Mouse (Mus musculus) bone marrow, adult 2 months (tissue): ENCODE results near the gene Kcnj14. TPM values are rescaled to one million over a fixed set of nuclear protein-coding genes. Genes with fewer than 3 reads are reported as not detected.
A peak's percentile ranks its signal among the peaks of the same experiment; 100 is the strongest.

Source experiments
- H3K27ac ChIP-seq: fragments of 200-500 bp; 2 replicates; pipeline ENCODE4 v1.5.1; 2012; ENCODE audit warnings: low read depth, mild to moderate bottlenecking, control low read depth, inconsistent platforms, low read length; ENCODE audit not compliant: control insufficient read depth, poor library complexity, insufficient read depth
- H3K4me1 ChIP-seq: fragments of 200-500 bp; 2 replicates; pipeline ENCODE4 v1.6.1; 2011; ENCODE audit warnings: low read length; ENCODE audit not compliant: control insufficient read depth, insufficient read depth
- H3K4me3 ChIP-seq: fragments of 200-500 bp; replicated peaks from 2 replicates; pipeline ENCODE3; 2011; ENCODE audit warnings: mild to moderate bottlenecking, low read depth, low read length, control low read depth; ENCODE audit not compliant: control insufficient read depth
- CTCF ChIP-seq: fragments of 200-500 bp; IDR thresholded peaks from 2 replicates; pipeline ENCODE4 v1.5.1; 2011; ENCODE audit warnings: low read length, control low read depth; ENCODE audit not compliant: control insufficient read depth, insufficient read depth
- POLR2A ChIP-seq: fragments of 200-500 bp; IDR thresholded peaks from 2 replicates; pipeline ENCODE4 v1.6.1; 2011; ENCODE audit warnings: low read depth, mild to moderate bottlenecking, control low read depth, low read length, borderline replicate concordance; ENCODE audit not compliant: control insufficient read depth
- whole genome bisulfite sequencing: fragments of 180-500 bp; shearing (Covaris S2); methylation state at CpG from one replicate; pipeline ENCODE4 v1.1.7; 2018; 5-methylcytosine and 5-hydroxymethylcytosine counted together
- polyA plus RNA-seq: library from polyadenylated mRNA; stranded (reverse); fragments of >200 nt; gene quantifications from 2 replicates; pipeline ENCODE4 v1.2.4, GENCODE M21; 2011; ENCODE audit warnings: low replicate concordance; ENCODE audit not compliant: missing spikeins, insufficient read depth, insufficient read length

The Kcnj14 gene
- 2.6 TPM in 1 of 2 replicates, not detected in the other for polyA plus RNA-seq

GRCm38 (mm10) chr7:45824598-45824997, at the start of gene Kcnj14:
TSS of gene Kcnj14 (minus strand) at chr7:45824782.
- Histone ChIP-seq H3K27ac (no peak within 1 kb of the TSS), H3K4me1 (no peaks in the 10 kb centered on the region), H3K4me3 (no peak within 1 kb of the TSS)
- TF ChIP-seq CTCF = no peak
- TF ChIP-seq POLR2A = no peak
- 75% methylated on average over 7 of the region's 7 CpGs for WGBS

- 1% methylated on average over 28 of the region's 28 CpGs for WGBS
- peaks cover 2% of the 10 kb centered on the region; the same call in 1 of the 2 replicates for H3K4me1 ChIP-seq
- TF ChIP-seq POLR2A (no peak), CTCF (peak; percentile 1; the same call in 1 of the 2 replicates)
- peak overlapping the region; percentile 91 for H3K4me3 ChIP-seq
- H3K27ac ChIP-seq = peak overlapping the region; percentile 82
Observed at GRCm38 (mm10) chr7:45873061-45873947, 48.7 kb upstream of the Kcnj14 start.

GRCm38 (mm10) chr7:45872624-45873023, 48.0 kb upstream of the Kcnj14 start, which contains the start of gene Kdelr1:
TSS of gene Kdelr1 (plus strand) at chr7:45872772.
- peaks cover 2% of the 10 kb centered on the region; the same call in 1 of the 2 replicates for H3K4me1 ChIP-seq
- TF ChIP-seq POLR2A = peak; percentile 74; the same call in 1 of the 2 replicates
- peak; percentile 99 for TF ChIP-seq CTCF
- peak within 1 kb of the TSS; percentile 91 for H3K4me3 ChIP-seq
- 0% methylated on average over 18 of the region's 18 CpGs for WGBS
- H3K27ac ChIP-seq = peak within 1 kb of the TSS; percentile 82

- Histone ChIP-seq H3K4me3 (no peak overlapping the region), H3K4me1 (peaks cover 2% of the 10 kb centered on the region; the same call in 1 of the 2 replicates), H3K27ac (no peak overlapping the region)
- 3% methylated on average over 29 of the region's 30 CpGs for WGBS
- no peak for TF ChIP-seq POLR2A
- no peak for TF ChIP-seq CTCF
Observed at GRCm38 (mm10) chr7:45870282-45871058, 45.9 kb upstream of the Kcnj14 start.

- no peak overlapping the region for H3K4me3 ChIP-seq
- WGBS = 9% methylated on average over 14 of the region's 14 CpGs
- TF ChIP-seq CTCF (no peak), POLR2A (no peak)
- peaks cover 2% of the 10 kb centered on the region; the same call in 1 of the 2 replicates for H3K4me1 ChIP-seq
- no peak overlapping the region for H3K27ac ChIP-seq
Observed at GRCm38 (mm10) chr7:45869787-45870186, 45.2 kb upstream of the Kcnj14 start.

GRCm38 (mm10) chr7:45869107-45869670, 44.6 kb upstream of the Kcnj14 start:
- WGBS = 53% methylated on average over 8 of the region's 8 CpGs
- Histone ChIP-seq H3K4me3 (no peak overlapping the region), H3K27ac (no peak overlapping the region)

GRCm38 (mm10) chr7:45867871-45868270, 43.3 kb upstream of the Kcnj14 start:
- no peak overlapping the region for H3K27ac ChIP-seq
- no peak overlapping the region for H3K4me3 ChIP-seq
- H3K4me1 ChIP-seq = no peaks in the 10 kb centered on the region; the same call in 1 of the 2 replicates
- TF ChIP-seq POLR2A (no peak), CTCF (no peak)
- 76% methylated on average over 2 of the region's 2 CpGs for WGBS

More at GRCm38 (mm10) chr7:45869107-45869670, 44.6 kb upstream of the Kcnj14 start:
- H3K4me1 ChIP-seq = peaks cover 2% of the 10 kb centered on the region; the same call in 1 of the 2 replicates
- TF ChIP-seq POLR2A (no peak), CTCF (no peak)
